Mouse (Mus musculus): ENCODE results near the gene Ttc7b. TPM values are rescaled to one million over a fixed set of nuclear protein-coding genes. Genes with fewer than 3 reads are reported as not detected.
A peak's percentile ranks its signal among the peaks of the same experiment; 100 is the strongest.

Ttc7b gene
- polyA plus RNA-seq, 1 experiment: not detected

DNA sequence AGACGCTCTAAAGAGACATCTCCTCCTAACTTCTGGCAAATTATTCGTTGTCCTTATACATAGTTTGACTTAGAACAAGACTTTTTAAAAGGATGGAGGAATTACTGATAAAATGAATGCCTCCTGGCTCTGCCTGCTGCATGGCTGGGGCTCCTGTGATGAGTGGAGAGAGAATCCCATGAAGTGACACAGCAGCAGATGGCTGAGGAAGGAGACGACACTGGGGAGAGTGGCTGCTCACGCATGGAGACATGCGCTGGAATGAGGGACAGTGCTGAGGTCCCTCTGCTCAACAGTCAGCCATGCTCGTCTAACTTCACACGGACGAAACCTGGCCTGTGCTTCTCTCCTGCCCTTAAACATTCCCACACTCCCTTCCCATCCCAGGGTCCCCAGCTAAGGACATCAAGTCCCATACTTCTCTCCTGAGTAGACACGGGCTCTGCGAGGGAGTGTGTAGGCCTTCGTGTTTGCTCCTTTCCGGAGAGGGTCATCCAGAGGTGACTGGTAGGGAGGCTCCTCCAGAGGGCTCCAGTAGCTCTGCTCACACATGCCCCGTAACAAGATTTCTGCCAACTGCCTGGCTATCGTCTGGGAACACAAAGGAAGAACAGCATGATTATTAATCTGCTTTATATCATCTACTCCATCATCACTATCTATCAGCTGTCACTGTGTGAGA lies 105.8 kb downstream of the Ttc7b start:
- H3K4me1 ChIP-seq (ENCODE audit: control insufficient read depth, insufficient read depth, low read length): peaks cover 5% of the 10 kb centered on the region; the same call in 1 of the 2 replicates
- WGBS: 84% methylated on average over 14 of the region's 14 CpGs
- H3K4me3 ChIP-seq (ENCODE audit: insufficient read depth, low read depth, low read length): no peak overlapping the region
- TF ChIP-seq CTCF (IDR thresholded peaks at IDR 0.05; ENCODE audit: insufficient read depth, low read depth, low read length) (no peak), POLR2A (IDR thresholded peaks at IDR 0.05; ENCODE audit: insufficient read depth, low read depth, low read length) (no peak)
- H3K27ac ChIP-seq (ENCODE audit: insufficient read depth, low read depth, low read length): no peak overlapping the region

DNA sequence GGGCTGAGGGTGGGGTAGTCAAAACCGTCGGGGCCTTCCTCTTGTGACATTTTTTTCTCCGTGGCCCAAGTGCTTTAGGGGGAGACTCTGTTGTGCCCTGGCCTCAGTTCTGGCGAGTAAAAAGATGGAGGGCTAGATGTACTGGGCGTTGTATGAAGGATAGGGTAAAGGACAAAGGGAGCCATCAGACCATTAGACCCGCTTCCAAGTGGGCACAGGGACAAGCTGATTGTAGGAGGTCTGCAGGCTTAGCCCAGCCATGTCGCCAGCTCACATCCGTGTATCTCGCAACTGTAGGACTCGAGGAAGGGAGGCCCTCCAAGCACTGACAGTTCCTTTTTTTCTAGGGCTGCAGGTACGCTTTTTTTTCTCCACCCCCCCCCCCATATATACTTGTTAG lies 111.9 kb downstream of the Ttc7b start:
- Histone ChIP-seq H3K4me1 (ENCODE audit: control insufficient read depth, insufficient read depth, low read length) (peaks cover 27% of the 10 kb centered on the region), H3K27ac (ENCODE audit: insufficient read depth, low read depth, low read length) (no peak overlapping the region), H3K4me3 (ENCODE audit: insufficient read depth, low read depth, low read length) (no peak overlapping the region)
- TF ChIP-seq POLR2A (IDR thresholded peaks at IDR 0.05; ENCODE audit: insufficient read depth, low read depth, low read length): no peak
- TF ChIP-seq CTCF (IDR thresholded peaks at IDR 0.05; ENCODE audit: insufficient read depth, low read depth, low read length): no peak
- WGBS: 70% methylated on average over 11 of the region's 11 CpGs

DNA sequence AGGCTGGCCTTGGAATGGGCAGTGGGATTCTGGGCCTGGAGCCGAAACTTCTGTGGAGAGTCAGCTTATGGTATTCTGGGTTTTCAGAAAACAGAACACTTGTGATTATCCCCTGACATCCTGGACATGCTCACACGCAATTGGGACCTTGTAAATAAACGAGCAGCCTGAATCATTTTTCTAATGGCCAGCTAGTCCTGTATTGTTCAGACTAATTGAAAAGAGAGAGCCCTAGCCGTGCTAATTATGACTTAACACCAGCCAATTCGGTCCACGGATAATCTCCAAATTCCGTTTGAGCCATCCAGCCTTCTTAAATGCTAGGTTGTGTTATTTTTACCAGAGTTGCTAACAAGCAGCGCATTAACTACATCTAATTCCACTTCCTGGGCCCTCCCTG lies 112.5 kb downstream of the Ttc7b start:
- 27% methylated on average over 8 of the region's 8 CpGs for WGBS
- TF ChIP-seq POLR2A (IDR thresholded peaks at IDR 0.05; ENCODE audit: insufficient read depth, low read depth, low read length) (no peak), CTCF (IDR thresholded peaks at IDR 0.05; ENCODE audit: insufficient read depth, low read depth, low read length) (no peak)
- Histone ChIP-seq H3K4me3 (ENCODE audit: insufficient read depth, low read depth, low read length) (no peak overlapping the region), H3K4me1 (ENCODE audit: control insufficient read depth, insufficient read depth, low read length) (peaks cover 31% of the 10 kb centered on the region), H3K27ac (ENCODE audit: insufficient read depth, low read depth, low read length) (0 out of 2 replicates have a peak overlapping the region, but pooled peaks have one; percentile 42)

GRCm38 (mm10) chr12:100407371-100407770 lies 113.3 kb downstream of the Ttc7b start:
- Histone ChIP-seq H3K27ac (ENCODE audit: insufficient read depth, low read depth, low read length) (no peak overlapping the region), H3K4me1 (ENCODE audit: control insufficient read depth, insufficient read depth, low read length) (peaks cover 33% of the 10 kb centered on the region), H3K4me3 (ENCODE audit: insufficient read depth, low read depth, low read length) (no peak overlapping the region)
- TF ChIP-seq CTCF (IDR thresholded peaks at IDR 0.05; ENCODE audit: insufficient read depth, low read depth, low read length) (no peak), POLR2A (IDR thresholded peaks at IDR 0.05; ENCODE audit: insufficient read depth, low read depth, low read length) (no peak)
- 57% methylated on average over 7 of the region's 7 CpGs for WGBS

GRCm38 (mm10) chr12:100406094-100406493 lies 114.5 kb downstream of the Ttc7b start:
- TF ChIP-seq POLR2A (IDR thresholded peaks at IDR 0.05; ENCODE audit: insufficient read depth, low read depth, low read length) (no peak), CTCF (IDR thresholded peaks at IDR 0.05; ENCODE audit: insufficient read depth, low read depth, low read length) (no peak)
- 85% methylated on average over 11 of the region's 11 CpGs for WGBS
- Histone ChIP-seq H3K4me3 (ENCODE audit: insufficient read depth, low read depth, low read length) (no peak overlapping the region), H3K4me1 (ENCODE audit: control insufficient read depth, insufficient read depth, low read length) (peaks cover 33% of the 10 kb centered on the region), H3K27ac (ENCODE audit: insufficient read depth, low read depth, low read length) (no peak overlapping the region)

- Histone ChIP-seq H3K4me3 (ENCODE audit: insufficient read depth, low read depth, low read length) (no peak overlapping the region), H3K4me1 (ENCODE audit: control insufficient read depth, insufficient read depth, low read length) (peaks cover 33% of the 10 kb centered on the region), H3K27ac (ENCODE audit: insufficient read depth, low read depth, low read length) (no peak overlapping the region)
- 94% methylated on average over 8 of the region's 8 CpGs for WGBS
- TF ChIP-seq CTCF (IDR thresholded peaks at IDR 0.05; ENCODE audit: insufficient read depth, low read depth, low read length): no peak
- TF ChIP-seq POLR2A (IDR thresholded peaks at IDR 0.05; ENCODE audit: insufficient read depth, low read depth, low read length): no peak
These were observed 115.1 kb downstream of the Ttc7b start for GRCm38 (mm10) chr12:100405512-100406030.

DNA sequence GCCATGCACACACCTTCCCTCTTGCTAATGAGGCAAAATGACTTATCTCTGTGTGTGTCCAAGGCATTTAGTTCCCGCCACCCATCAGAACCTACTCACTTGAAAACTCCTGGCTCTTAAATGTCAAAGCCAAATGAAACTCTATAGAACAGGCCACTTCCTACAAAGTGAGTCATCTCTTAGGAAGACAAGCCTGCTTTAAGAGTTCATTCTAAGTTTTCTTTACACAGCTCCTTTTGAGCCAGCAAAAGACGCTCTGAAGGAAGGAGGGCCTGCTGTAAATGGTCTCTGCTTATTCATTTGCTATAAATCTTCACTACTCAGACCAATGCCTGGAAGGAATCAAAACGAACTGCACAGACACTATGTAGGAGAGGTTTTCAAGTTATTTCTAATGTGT lies 116.2 kb downstream of the Ttc7b start:
- Histone ChIP-seq H3K4me3 (ENCODE audit: insufficient read depth, low read depth, low read length) (no peak overlapping the region), H3K27ac (ENCODE audit: insufficient read depth, low read depth, low read length) (no peak overlapping the region; the same call in 1 of the 2 replicates), H3K4me1 (ENCODE audit: control insufficient read depth, insufficient read depth, low read length) (peaks cover 35% of the 10 kb centered on the region)
- TF ChIP-seq CTCF (IDR thresholded peaks at IDR 0.05; ENCODE audit: insufficient read depth, low read depth, low read length) (no peak), POLR2A (IDR thresholded peaks at IDR 0.05; ENCODE audit: insufficient read depth, low read depth, low read length) (no peak)
- 45% methylated on average over 3 of the region's 3 CpGs for WGBS

- peaks cover 34% of the 10 kb centered on the region for H3K4me1 ChIP-seq (ENCODE audit: control insufficient read depth, insufficient read depth, low read length)
- no peak for TF ChIP-seq POLR2A (IDR thresholded peaks at IDR 0.05; ENCODE audit: insufficient read depth, low read depth, low read length)
- TF ChIP-seq CTCF (IDR thresholded peaks at IDR 0.05; ENCODE audit: insufficient read depth, low read depth, low read length): no peak
- WGBS: 73% methylated on average over 4 of the region's 4 CpGs
- no peak overlapping the region for H3K4me3 ChIP-seq (ENCODE audit: insufficient read depth, low read depth, low read length)
- no peak overlapping the region for H3K27ac ChIP-seq (ENCODE audit: insufficient read depth, low read depth, low read length)
These were observed 117.7 kb downstream of the Ttc7b start for GRCm38 (mm10) chr12:100403005-100403324.

GRCm38 (mm10) chr12:100402296-100403004 lies 118.2 kb downstream of the Ttc7b start:
- TF ChIP-seq POLR2A (IDR thresholded peaks at IDR 0.05; ENCODE audit: insufficient read depth, low read depth, low read length) (no peak), CTCF (IDR thresholded peaks at IDR 0.05; ENCODE audit: insufficient read depth, low read depth, low read length) (no peak)
- H3K27ac ChIP-seq (ENCODE audit: insufficient read depth, low read depth, low read length): no peak overlapping the region
- H3K4me1 ChIP-seq (ENCODE audit: control insufficient read depth, insufficient read depth, low read length): peaks cover 37% of the 10 kb centered on the region
- H3K4me3 ChIP-seq (ENCODE audit: insufficient read depth, low read depth, low read length): no peak overlapping the region
- 88% methylated on average over 10 of the region's 10 CpGs for WGBS
